Mouse (Mus musculus): ENCODE data around the gene Rmi1. TPM values are rescaled to one million over a fixed set of nuclear protein-coding genes. Genes with fewer than 3 reads are reported as not detected.

The Rmi1 gene
- 7.9 and 9.0 TPM in 2 replicates for polyA plus RNA-seq (2012; rRNA removed)

GRCm38 (mm10) chr13:58402003-58402743 lies at the start of gene Rmi1:
TSS of gene Rmi1 (plus strand) at chr13:58402248.

GRCm38 (mm10) chr13:58358629-58359303 lies 43.3 kb upstream of the Rmi1 start, which contains the start of gene Kif27:
TSS of gene Kif27 (minus strand) at chr13:58359122.

GRCm38 (mm10) chr13:58384779-58385546 lies 17.1 kb upstream of the Rmi1 start, which contains the start of gene 2210016F16Rik:
TSS of gene 2210016F16Rik (minus strand) at chr13:58385225.

GRCm38 (mm10) chr13:58403243-58403642 lies 1.2 kb downstream of the Rmi1 start, which contains the start of gene Hnrnpk:
TSS of gene Hnrnpk (minus strand) at chr13:58403343.

Other genes with a start within 250 kb of the Rmi1 start
- 16.0 and 17.7 TPM in 2 replicates for gene Idnk, start 244.6 kb upstream of the Rmi1 start, polyA plus RNA-seq (2012; rRNA removed)
- 146 and 159 TPM in 2 replicates for gene Ubqln1, start 186.6 kb upstream of the Rmi1 start, polyA plus RNA-seq (2012; rRNA removed)
- 2.6 and 3.2 TPM in 2 replicates for gene Gkap1, start 126.5 kb upstream of the Rmi1 start, polyA plus RNA-seq (2012; rRNA removed)
- gene Kif27, start 43.1 kb upstream of the Rmi1 start, polyA plus RNA-seq (2012; rRNA removed), result 0.17 and 0.20 TPM in 2 replicates
- 61.2 and 64.4 TPM in 2 replicates for gene 2210016F16Rik, start 17.0 kb upstream of the Rmi1 start, polyA plus RNA-seq (2012; rRNA removed)
- gene Hnrnpk, start 1.1 kb downstream of the Rmi1 start, polyA plus RNA-seq (2012; rRNA removed), result 186 and 202 TPM in 2 replicates
- 1.8 and 2.1 TPM in 2 replicates for gene Slc28a3, start 208.6 kb downstream of the Rmi1 start, polyA plus RNA-seq (2012; rRNA removed)

Measured in colon, adult 2 months (tissue).